Mouse (Mus musculus) liver, postnatal 0 days (tissue): ENCODE measurements around the gene 5330417H12Rik. TPM values are rescaled to one million over a fixed set of nuclear protein-coding genes. Genes with fewer than 3 reads are reported as not detected.
A peak's percentile ranks its signal among the peaks of the same experiment; 100 is the strongest.

Experiments
- ATAC-seq: fragments of 200-750 bp; cut with Nextera tagmentation; 2 replicates; pipeline ENCODE4 v1.8.0; 2017; ENCODE audit warnings: mild to moderate bottlenecking, moderate library complexity
- DNase-seq: peaks from one replicate; pipeline ENCODE4 v3.0.0-alpha.2; 2016
- H3K27ac ChIP-seq: fragments of 300-500 bp; sonication (generic); 2 replicates; pipeline ENCODE4 v1.5.1; 2014; ENCODE audit warnings: antibody characterized with exemption, moderate library complexity, mild to moderate bottlenecking, low read depth
- H3K27me3 ChIP-seq: fragments of 300-500 bp; sonication (generic); 2 replicates; pipeline ENCODE4 v1.6.1; 2014; ENCODE audit warnings: low read length, control low read depth, mixed read lengths; ENCODE audit not compliant: insufficient read depth
- H3K36me3 ChIP-seq: fragments of 300-500 bp; sonication (generic); replicated peaks from 2 replicates; pipeline ENCODE4 v1.6.1; 2014; ENCODE audit warnings: mild to moderate bottlenecking, control low read depth, low read length, moderate library complexity, mixed read lengths; ENCODE audit not compliant: insufficient read depth
- H3K4me1 ChIP-seq: fragments of 300-500 bp; sonication (generic); 2 replicates; pipeline ENCODE4 v1.6.1; 2014; ENCODE audit warnings: antibody characterized with exemption, mild to moderate bottlenecking, control low read depth; ENCODE audit not compliant: insufficient read depth
- H3K4me2 ChIP-seq: fragments of 300-500 bp; sonication (generic); 2 replicates; pipeline ENCODE4 v1.6.1; 2014; ENCODE audit warnings: low read depth, mild to moderate bottlenecking, low read length, moderate library complexity, mixed read lengths
- H3K4me3 ChIP-seq: fragments of 300-500 bp; sonication (generic); 2 replicates; pipeline ENCODE4 v1.5.1; 2014; ENCODE audit warnings: low read depth, low read length
- H3K9ac ChIP-seq: fragments of 300-500 bp; sonication (generic); replicated peaks from 2 replicates; pipeline ENCODE4 v1.6.1; 2014; ENCODE audit warnings: mild to moderate bottlenecking, moderate library complexity
- H3K9me3 ChIP-seq: fragments of 300-500 bp; sonication (generic); 2 replicates; pipeline ENCODE4 v1.6.1; 2016; ENCODE audit warnings: mild to moderate bottlenecking, control low read depth, low read length, mixed read lengths
- CTCF ChIP-seq: sonication (generic); IDR thresholded peaks from 2 replicates; pipeline ENCODE4 v1.5.1; 2016; ENCODE audit warnings: antibody characterized with exemption, low read depth
- EP300 ChIP-seq: IDR thresholded peaks from 2 replicates; pipeline ENCODE4 v1.6.1; 2016; ENCODE audit warnings: antibody characterized with exemption, low read depth, mild to moderate bottlenecking
- WGBS: fragments of 180-500 bp; shearing (Covaris S2); extraction: QIAGEN DNeasy Blood & Tissue Kit; methylation state at CpG from one replicate; pipeline ENCODE4 v1.1.7; 2014; ENCODE audit not compliant: insufficient replicate concordance; 5-methylcytosine and 5-hydroxymethylcytosine counted together
- polyA plus RNA-seq: library from polyadenylated mRNA; unstranded; fragments of >200 nt; fragmentation: Nextera tagmentation; extraction: Ambion mirVana; gene quantifications from 2 replicates; pipeline ENCODE4 v1.2.1, GENCODE M21; 2015

Gene 5330417H12Rik
- polyA plus RNA-seq, 1 experiment from 2014 or later, result not detected

GRCm38 (mm10) chr7:107593904-107594303 is 31.1 kb downstream of the 5330417H12Rik start:
- WGBS, result 15% methylated on average over 7 of the region's 7 CpGs
- no peak for TF ChIP-seq EP300
- TF ChIP-seq CTCF, result no peak
- Histone ChIP-seq H3K27me3 (no peaks in the 10 kb centered on the region), H3K36me3 (no peaks in the 10 kb centered on the region), H3K4me2 (peak overlapping the region; percentile 69), H3K9me3 (no peaks in the 10 kb centered on the region), H3K27ac (peak overlapping the region; percentile 73), H3K9ac (no peak overlapping the region), H3K4me1 (peaks cover 7% of the 10 kb centered on the region; the same call in 1 of the 2 replicates), H3K4me3 (peak overlapping the region; percentile 53; the same call in 1 of the 2 replicates)
- DNase-seq (peak; percentile 33), ATAC-seq (no peak)

GRCm38 (mm10) chr7:107592641-107593040 is 32.3 kb downstream of the 5330417H12Rik start:
- no peak overlapping the region for H3K4me3 ChIP-seq
- ATAC-seq (no peak), DNase-seq (no peak)
- H3K27me3 ChIP-seq, result no peaks in the 10 kb centered on the region
- TF ChIP-seq CTCF (no peak), EP300 (no peak)
- no peak overlapping the region for H3K9ac ChIP-seq
- H3K27ac ChIP-seq, result no peak overlapping the region
- 50% methylated on average over 2 of the region's 2 CpGs for WGBS
- no peaks in the 10 kb centered on the region for H3K36me3 ChIP-seq
- no peaks in the 10 kb centered on the region for H3K9me3 ChIP-seq
- H3K4me1 ChIP-seq, result peaks cover 3% of the 10 kb centered on the region; the same call in 1 of the 2 replicates
- H3K4me2 ChIP-seq, result no peak overlapping the region

- ATAC-seq, result no peak
- H3K9ac ChIP-seq, result no peak overlapping the region
- H3K9me3 ChIP-seq, result no peaks in the 10 kb centered on the region
- H3K4me1 ChIP-seq, result no peaks in the 10 kb centered on the region
- no peaks in the 10 kb centered on the region for H3K27me3 ChIP-seq
- WGBS, result 74% methylated on average over 3 of the region's 3 CpGs
- TF ChIP-seq CTCF, result no peak
- no peak for TF ChIP-seq EP300
- no peak overlapping the region for H3K4me3 ChIP-seq
- DNase-seq, result no peak
- H3K36me3 ChIP-seq, result no peaks in the 10 kb centered on the region
- no peak overlapping the region for H3K4me2 ChIP-seq
- H3K27ac ChIP-seq, result no peak overlapping the region
Measured at GRCm38 (mm10) chr7:107574276-107574675, 50.7 kb downstream of the 5330417H12Rik start.

Other genes with a start within 250 kb of the 5330417H12Rik start
- 1.5 and 1.6 TPM in 2 replicates for gene Olfml1, start 57.7 kb downstream of the 5330417H12Rik start, polyA plus RNA-seq
- gene Ppfibp2, start 30.0 kb downstream of the 5330417H12Rik start, polyA plus RNA-seq, result 7.7 and 8.3 TPM in 2 replicates
- gene Cyb5r2, start 132.9 kb upstream of the 5330417H12Rik start, polyA plus RNA-seq, result 0.11 and 0.12 TPM in 2 replicates
- gene Ovch2, start 176.0 kb upstream of the 5330417H12Rik start, polyA plus RNA-seq, result not detected in 2 replicates
- gene Olfr467, start 187.1 kb upstream of the 5330417H12Rik start, polyA plus RNA-seq, result not detected in 2 replicates
- not detected in 2 replicates for gene Olfr469, start 200.4 kb upstream of the 5330417H12Rik start, polyA plus RNA-seq
- not detected in 2 replicates for gene Olfr470, start 222.3 kb upstream of the 5330417H12Rik start, polyA plus RNA-seq